Mouse (Mus musculus) granulocyte monocyte progenitor cell, adult 5-6 weeks (primary cell): Measurements from ENCODE around the gene Ulk4. TPM values are rescaled to one million over a fixed set of nuclear protein-coding genes. Genes with fewer than 3 reads are reported as not detected.

Experiments
- ATAC-seq: replicated peaks from 2 replicates; pipeline ENCODE4 v1.8.0; 2016; ENCODE audit warnings: mild to moderate bottlenecking, moderate TSS enrichment, inconsistent platforms; ENCODE audit not compliant: poor library complexity, severe bottlenecking
- total RNA-seq, 2 experiments: library from RNA; stranded (forward) in 1 of 2; stranded (reverse) in 1 of 2; fragments of 200-712, 200-1000 nt in 1 of 2; fragments of >200 nt in 1 of 2; fragmentation: Nextera tagmentation in 1 of 2; gene quantifications; 2 replicates each; pipeline ENCODE4 v1.2.3; 2014 to 2017

Ulk4 gene
- total RNA-seq, 2 experiments from 2014 or later: 2.6 TPM; not detected in 1

DNA sequence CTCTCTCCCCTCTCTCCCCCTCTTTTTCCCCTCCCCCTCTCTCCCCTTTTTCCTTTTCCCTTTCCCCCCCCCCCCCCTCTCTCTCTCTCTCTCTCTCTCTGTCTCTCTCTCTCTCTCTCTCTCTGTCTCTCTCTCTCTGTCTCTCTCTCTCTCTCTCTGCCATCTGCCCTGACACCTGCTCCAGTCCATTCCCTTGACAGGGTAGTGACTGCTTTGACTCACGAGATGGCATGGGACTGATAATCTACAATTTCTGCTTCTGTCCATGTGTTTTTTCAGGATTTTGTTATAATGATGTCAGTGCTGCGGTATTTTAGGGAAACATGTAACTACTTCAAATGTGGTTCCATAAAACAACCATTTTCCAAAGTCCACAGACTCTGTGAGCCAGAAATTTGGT is 147.5 kb downstream of the Ulk4 start:
- ATAC-seq: no peak

DNA sequence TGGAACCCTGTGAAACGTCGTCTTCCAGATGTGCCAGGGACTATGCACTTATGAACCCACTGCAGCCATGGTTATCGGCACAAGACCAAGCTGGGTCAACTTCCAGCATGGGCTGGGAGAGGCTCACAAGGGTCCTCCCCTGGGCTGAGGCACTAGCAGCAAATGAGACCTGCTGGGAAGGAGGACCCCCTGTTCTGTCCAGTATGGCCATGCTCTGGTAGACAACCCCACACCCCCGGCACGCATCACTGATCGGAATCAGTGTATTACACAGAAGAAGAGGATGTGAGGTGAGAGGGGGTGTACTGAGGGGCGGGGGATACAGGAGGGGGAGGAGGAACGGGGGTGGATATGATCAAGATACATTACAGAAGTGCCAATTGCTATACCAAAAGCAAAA is 148.1 kb downstream of the Ulk4 start:
- ATAC-seq: no peak

DNA sequence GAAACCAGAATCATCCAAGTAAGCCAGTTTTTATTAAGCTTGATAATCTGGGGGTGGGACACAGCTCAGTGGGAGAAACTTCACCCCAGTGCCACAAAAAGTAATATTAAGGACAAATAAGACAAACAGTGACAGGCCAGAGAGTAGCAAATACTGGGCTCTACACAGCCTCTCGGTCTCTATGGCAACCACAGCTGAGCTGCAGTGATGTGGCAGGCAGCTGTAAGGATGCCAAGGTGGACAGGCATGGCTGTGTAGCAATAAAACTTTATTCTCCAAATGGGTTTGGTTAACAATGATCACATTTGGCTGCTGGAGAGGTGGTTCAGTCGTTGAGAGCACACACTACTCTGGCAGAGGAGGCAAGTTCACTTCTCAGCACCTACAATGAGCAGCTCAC is 150.0 kb downstream of the Ulk4 start:
- ATAC-seq: no peak

- no peak for ATAC-seq
Measured at GRCm38 (mm10) chr9:121124705-121125104, 152.3 kb downstream of the Ulk4 start.

GRCm38 (mm10) chr9:121122039-121122438 is 155.0 kb downstream of the Ulk4 start:
- ATAC-seq: no peak

DNA sequence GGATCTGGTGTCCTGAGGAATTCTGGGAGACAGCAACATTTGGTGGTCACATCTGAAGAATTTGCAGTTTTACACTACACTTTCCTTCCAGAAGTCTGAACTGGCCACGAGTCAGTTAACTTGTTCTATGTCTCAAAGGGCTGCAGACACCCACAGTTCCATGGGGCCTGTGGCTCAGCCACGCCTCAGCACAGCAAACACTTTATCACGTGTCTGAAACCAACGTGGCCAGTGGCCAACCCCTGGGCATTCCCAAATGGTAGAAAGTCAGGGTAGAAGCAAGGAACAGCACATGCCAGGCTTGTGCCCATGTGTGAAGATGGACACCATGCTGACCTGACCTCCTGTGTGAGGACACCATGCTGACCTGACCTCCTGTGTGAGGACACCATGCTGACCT is 159.1 kb downstream of the Ulk4 start:
- no peak for ATAC-seq

DNA sequence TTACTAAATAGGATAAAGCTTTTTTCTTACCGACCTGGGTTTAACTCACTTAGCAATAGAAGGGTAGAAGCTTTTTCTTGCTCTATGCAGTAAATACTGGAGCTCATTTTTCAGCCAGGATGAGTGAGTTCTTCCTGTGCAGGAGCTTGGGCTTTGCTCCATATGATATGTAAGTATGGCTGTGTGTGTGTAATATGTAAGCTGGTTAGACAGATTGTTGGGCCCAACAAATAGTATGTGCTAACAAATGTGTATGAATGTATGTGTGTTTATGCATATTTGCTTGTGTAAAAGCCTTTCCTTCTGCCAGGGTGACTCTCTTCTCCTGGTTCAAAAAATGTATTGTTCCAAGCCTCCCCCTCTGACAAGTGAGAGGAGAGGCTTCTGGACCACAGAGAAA is 164.9 kb downstream of the Ulk4 start:
- no peak for ATAC-seq

- ATAC-seq: peak; percentile 53
Measured at GRCm38 (mm10) chr9:121108110-121108509, 168.9 kb downstream of the Ulk4 start.

- no peak for ATAC-seq
Measured at GRCm38 (mm10) chr9:121107643-121108042, 169.4 kb downstream of the Ulk4 start.

- no peak for ATAC-seq
Measured at GRCm38 (mm10) chr9:121107101-121107500, 169.9 kb downstream of the Ulk4 start.

- no peak for ATAC-seq
Measured at GRCm38 (mm10) chr9:121101516-121101915, 175.5 kb downstream of the Ulk4 start.

DNA sequence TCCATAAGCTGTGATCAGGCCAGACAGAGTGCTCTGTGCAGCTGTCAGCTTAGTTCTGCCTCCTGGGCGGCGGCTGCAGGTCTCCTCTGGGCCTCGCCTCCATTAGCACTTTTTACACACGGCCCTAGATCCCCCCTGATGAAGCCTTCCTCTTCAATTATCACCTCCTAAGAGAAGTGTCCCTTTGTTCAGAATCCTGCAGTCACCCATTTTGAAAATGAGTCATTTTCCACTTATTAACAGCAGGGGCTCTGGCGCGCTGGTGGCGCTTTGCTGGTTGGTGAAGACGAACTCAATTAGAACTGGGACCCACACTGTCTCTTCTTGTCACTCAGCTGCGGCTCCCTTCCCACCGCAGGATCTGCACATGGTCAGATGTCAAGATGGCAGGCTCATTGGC is 177.5 kb downstream of the Ulk4 start:
- no peak for ATAC-seq

DNA sequence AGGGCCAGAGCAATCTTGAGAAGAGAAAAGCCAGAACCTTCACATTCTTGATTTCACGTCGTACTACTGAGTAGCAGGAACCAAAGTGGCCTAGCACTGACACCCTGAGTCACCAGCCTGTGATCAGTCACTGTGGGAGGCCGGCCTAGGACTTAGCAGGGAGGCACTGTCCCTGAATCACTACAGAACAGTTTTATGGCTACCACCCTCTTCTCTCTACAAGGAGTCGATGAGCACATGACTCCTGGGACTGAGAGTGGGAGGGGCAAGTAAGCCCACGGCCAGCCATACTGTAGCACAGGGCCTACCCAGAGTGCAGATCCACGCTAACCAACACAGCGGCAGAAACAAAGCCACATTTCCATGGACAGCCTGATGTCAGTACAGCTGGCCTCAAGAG is 183.2 kb downstream of the Ulk4 start:
- ATAC-seq: no peak

DNA sequence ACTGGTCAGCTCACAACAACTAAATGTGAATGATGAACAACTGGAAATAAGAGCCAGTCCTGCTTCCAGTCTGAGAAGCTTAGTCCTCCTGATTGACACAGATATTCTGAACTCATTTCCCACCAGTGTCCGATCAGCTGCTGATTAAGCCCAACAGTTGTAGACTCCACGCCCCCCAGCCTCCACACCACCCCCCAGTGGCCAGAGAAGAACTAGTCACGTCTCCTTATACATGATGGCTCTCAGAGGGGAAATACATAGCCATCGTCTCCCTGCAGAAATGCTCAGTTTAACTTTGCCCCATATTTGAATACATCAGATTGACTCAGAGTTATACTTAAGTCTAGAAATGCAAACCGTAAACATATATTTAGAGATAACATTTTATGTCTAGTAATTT is 184.4 kb downstream of the Ulk4 start:
- ATAC-seq: no peak

DNA sequence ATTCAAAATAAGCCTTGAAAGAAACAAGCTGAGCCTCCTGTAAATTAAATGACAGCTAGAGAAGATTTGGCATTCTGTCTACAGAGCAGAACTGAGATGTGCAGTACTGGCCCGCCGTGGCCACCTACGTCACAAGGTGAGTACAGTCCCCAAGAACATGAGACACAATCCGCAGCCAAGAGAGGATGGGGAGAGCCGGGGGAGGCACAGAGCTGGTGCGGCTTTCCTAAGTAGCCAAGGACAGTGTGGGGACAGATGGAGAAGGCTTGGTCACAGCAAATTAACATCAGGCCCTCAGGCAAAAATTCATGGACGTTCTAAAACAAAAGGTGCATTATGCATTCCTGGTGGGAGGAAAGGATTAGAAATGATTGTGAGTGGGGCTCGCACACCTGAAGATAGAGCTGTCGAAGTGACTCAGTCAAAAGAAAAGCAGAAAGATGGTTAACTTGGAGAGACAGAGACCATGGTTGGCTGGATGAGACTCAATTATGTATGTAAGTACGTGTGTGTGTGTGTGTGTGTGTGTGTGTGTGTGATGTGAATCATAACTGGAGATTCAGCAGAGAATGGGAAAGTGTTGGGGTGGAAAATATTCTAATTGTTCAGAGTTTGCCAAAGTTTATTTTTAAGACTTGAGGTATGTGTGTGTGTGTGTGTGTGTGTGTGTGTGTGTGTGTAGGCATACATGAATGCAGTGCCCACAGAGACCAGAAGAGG is 185.8 kb downstream of the Ulk4 start:
- no peak for ATAC-seq

DNA sequence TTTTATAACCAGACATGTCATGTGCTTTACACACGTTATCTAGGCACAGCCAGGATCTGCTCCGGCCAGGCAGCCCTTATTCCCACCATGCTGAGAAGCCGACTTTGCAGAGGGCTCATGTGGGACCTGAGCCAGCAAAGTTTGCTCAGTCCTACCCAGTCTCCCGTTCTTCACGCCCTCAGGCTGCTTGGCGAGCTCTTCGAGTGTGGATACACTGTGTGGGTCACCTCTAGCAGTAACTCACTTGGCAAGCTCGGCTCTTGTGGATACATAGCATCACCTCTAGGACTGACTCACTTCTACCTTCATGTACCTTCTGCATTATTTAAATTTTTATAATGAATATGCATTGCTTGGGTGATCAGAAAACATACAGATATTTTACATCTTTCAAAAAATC is 189.3 kb downstream of the Ulk4 start:
- no peak for ATAC-seq

DNA sequence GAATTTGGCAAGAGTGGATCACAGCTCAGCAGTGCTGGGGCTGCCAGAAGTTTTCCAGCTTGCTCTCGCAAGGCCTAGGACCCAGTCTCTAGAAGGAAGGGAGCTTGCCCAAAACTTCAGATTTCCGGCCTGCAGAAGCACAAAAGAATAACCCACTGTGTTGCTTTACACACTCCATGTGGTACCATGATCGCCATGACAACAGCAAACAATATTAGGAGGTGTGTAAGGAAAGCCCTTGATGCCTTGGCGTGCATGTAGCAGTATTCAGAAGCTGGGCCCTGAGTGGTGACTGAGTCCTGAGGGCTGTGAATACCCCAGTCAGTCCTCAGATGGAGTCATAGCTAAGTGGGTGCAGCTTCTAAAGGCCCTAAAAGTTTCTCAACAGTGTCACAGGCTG is 192.8 kb downstream of the Ulk4 start:
- ATAC-seq: no peak

GRCm38 (mm10) chr9:121080834-121081233 is 196.2 kb downstream of the Ulk4 start:
- ATAC-seq: no peak

- no peak for ATAC-seq
Measured at GRCm38 (mm10) chr9:121080413-121080812, 196.6 kb downstream of the Ulk4 start.

DNA sequence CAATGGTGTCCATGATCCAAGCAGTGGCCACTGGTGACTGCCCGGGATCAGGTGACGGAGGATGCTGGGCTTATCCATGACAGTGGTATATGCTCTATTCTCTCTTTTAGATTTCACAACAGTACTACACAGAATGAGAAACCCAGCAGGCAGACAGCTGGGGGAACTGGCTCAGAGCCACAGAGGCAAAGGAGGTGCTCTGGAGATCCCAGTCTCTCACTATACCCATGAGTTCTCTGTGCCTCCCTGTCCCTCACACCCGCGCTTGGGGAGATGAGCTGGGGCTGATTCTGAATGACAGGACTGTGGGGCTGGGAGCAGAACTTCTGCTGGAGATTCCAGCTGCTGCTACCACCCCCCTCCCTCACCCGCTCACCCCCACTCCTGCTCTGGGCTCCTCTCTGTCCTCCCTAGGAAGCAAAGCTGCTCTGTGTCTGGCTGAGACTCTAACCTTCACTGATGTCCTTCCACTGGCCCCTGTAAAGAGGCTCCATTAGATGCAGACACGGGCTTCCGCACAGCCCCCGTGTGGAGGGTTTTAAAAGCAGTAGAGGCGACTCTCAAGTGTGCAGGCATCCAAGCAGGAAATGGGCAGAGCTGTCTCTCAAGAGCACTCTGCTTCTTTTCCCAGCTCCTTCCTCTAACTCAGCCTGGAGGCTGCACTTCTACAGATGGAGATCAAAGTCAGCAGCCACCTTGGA is 197.5 kb downstream of the Ulk4 start:
- no peak for ATAC-seq

DNA sequence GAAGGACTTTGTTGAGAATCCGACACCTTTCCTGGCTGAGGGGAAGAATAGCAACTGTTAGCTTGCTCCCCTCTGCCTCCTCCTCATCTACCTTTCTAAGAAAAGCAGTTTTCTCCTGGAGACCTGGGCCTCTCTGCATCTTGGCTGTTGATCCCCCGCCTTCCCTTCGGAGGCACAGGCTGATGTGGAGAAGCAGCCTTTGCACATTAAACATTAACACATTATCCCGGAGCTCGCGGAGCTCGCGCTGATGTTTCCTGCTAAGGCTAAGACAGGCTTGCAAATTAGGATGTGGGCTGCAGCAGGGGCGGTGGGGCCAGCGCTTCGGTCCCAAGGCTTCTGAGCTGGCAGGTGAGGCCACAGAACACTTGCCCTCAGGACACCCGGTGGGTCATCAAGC is 200.7 kb downstream of the Ulk4 start:
- no peak for ATAC-seq

GRCm38 (mm10) chr9:121075246-121075645 is 201.8 kb downstream of the Ulk4 start:
- no peak for ATAC-seq
